Mouse (Mus musculus) liver, adult 2 months (tissue): ENCODE data around the gene Aldh3a1.

Experiments
- CTCF ChIP-seq: fragments of 200-500 bp; IDR thresholded peaks from 2 replicates; pipeline ENCODE4 v1.5.1; 2011; ENCODE audit warnings: low read depth, low read length, control low read depth
- POLR2A ChIP-seq: fragments of 200-500 bp; IDR thresholded peaks from 2 replicates; pipeline ENCODE4 v1.6.1; 2011; ENCODE audit warnings: low read length, control low read depth; ENCODE audit not compliant: insufficient read depth; ENCODE audit errors: extremely low read depth

DNA sequence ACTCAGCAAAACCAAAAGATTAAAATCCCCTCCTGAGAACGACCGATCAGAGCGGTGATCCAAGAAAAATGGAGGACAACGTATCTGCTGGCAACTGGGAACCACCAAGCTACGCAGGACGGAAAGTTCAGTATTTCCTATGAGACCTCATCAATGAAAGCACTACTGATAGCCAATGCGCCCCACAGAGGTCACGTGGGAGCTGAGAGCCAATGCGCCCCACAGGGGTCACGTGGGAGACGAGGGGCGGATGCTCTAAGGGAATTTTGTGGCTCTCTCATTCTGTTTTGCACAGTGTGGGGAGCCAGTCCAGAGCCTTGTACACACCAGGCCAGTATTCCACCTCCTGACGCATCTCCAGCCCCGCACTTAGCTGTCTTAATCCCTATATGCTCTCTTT is 55.2 kb downstream of the Aldh3a1 start:
- TF ChIP-seq CTCF (no peak), POLR2A (no peak)
